Mouse (Mus musculus) kidney, adult 2 months (tissue): ENCODE data around the gene Armh3.

ENCODE experiments used
- CTCF ChIP-seq: fragments of 200-500 bp; conservative IDR thresholded peaks from 2 replicates; pipeline ENCODE4 v1.5.1; 2011; ENCODE audit warnings: low read depth, mild to moderate bottlenecking, control low read depth, low read length, moderate library complexity, mixed read lengths; ENCODE audit not compliant: insufficient read depth, insufficient read length
- POLR2A ChIP-seq: fragments of 200-500 bp; IDR thresholded peaks from one replicate; pipeline ENCODE4 v1.6.1; 2011; ENCODE audit warnings: low read depth, low read length, control low read depth

DNA sequence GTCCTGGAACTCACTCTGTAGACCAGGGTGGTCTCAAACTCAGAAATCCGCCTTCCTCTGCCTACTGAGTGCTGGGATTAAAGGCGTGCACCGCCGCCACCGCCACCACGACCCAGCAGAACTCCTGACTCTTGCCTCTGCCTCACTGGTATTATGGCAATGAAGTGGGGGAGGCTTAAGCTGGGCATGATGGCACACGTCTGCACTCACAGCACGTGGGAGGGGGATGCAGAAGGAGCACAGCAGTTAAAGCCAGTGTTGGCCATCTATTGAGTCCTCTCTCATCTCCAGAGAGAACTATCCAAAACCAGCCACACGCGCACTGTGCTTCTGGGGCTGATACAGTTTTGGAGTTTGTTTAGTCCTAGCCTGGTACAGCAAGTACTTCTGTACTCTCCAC is 164.6 kb downstream of the Armh3 start:
- TF ChIP-seq CTCF = no peak
- no peak for TF ChIP-seq POLR2A
